Mouse (Mus musculus): ENCODE data around the gene Zar1. TPM values are rescaled to one million over a fixed set of nuclear protein-coding genes. Genes with fewer than 3 reads are reported as not detected.
"Not testable (repeated sequence)": the region's sequence is repeated elsewhere in the genome, so short reads cannot be mapped to it uniquely, and the experiment has no call there.

The Zar1 gene
- polyA plus RNA-seq (2016; fragmentation: Nextera tagmentation; extraction: Ambion mirVana), result 1.1 and 1.8 TPM in 2 replicates

DNA sequence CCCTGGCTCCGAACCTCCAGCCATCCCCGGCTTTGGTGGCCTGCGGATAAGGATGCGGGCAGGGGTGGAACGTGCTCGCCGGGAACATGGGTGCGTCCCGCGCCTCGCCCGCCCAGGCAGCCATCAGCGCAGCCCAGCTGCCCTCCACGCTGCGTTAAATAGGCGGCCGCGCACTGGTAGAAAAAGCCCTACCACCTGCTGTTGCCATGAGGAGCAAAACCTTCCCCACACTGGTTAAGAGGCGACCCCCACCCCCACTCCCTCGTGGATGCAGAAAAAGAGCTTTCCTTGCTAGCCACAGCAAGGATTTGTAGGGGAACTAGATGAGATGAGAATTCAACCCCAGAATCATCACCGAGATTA, at the start of gene Zar1:
Gene Zar1, minus strand, starts transcription at position 285 of the 363 bp plus-strand sequence.
- 9% methylated on average over 19 of the region's 21 CpGs for WGBS
- H3K27ac ChIP-seq, result not testable (repeated sequence)

DNA sequence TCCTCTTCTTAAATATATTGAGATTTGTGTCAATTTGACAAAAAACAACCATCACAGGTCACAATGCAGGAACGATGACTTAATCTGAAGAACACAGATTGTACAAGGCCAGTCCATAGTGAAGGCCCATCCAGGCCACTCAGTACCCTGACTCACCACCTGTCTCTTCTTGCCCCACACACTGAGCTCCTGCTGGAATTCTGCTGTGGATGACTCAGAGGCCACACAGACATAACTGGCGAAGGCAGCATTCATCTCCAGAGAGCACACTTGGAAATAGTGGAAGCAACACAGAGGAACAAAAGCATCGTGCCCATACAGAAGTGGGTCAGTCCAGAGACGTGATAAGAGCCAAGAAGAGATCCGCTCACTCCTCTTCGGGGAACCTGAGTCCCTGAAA, 49.0 kb upstream of the Zar1 start:
- H3K9ac ChIP-seq, result no peak overlapping the region
- H3K9me3 ChIP-seq, result no peaks in the 10 kb centered on the region
- H3K4me1 ChIP-seq, result no peaks in the 10 kb centered on the region
- no peak overlapping the region for H3K27ac ChIP-seq
- H3K4me2 ChIP-seq, result no peak overlapping the region
- WGBS, result 89% methylated on average over 6 of the region's 6 CpGs
- H3K4me3 ChIP-seq (replicated peaks), result no peak overlapping the region
- H3K27me3 ChIP-seq, result no peaks in the 10 kb centered on the region
- ATAC-seq (ENCODE audit: low FRiP score), result no peak
- no peaks in the 10 kb centered on the region for H3K36me3 ChIP-seq (replicated peaks)

More for the DNA sequence above, at the start of gene Zar1:
- not testable (repeated sequence) for H3K4me1 ChIP-seq; H3K36me3 ChIP-seq (replicated peaks); H3K9me3 ChIP-seq
- peak; percentile 67 for ATAC-seq (ENCODE audit: low FRiP score)
- Histone ChIP-seq H3K4me2 (peak within 1 kb of the TSS; percentile 73), H3K9ac (peak within 1 kb of the TSS; percentile 61), H3K27me3 (peaks cover 29% of the 10 kb centered on the region), H3K4me3 (replicated peaks) (peak within 1 kb of the TSS; percentile 45)

DNA sequence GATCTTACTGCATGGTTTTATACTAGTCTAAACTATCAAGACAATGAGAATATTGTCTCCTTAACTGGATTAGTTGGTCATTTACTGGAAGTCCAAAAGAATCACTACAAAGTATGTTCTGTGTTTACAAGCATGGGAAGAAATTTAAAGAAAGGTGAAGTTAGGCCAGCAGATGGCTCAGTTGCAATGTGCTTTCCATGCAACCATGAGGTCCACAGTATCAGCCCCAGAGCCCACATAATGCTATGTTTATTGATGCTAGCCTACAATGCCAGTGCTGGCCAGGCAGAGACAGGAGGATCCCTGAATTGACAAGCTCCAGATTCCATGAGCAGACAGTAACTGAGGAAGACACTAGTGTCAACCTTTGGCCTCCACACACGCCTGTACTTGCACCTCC, 40.0 kb upstream of the Zar1 start:
- no peaks in the 10 kb centered on the region for H3K4me1 ChIP-seq
- WGBS, result 82% methylated on average over 1 of the region's 1 CpGs
- H3K4me3 ChIP-seq (replicated peaks), result no peak overlapping the region
- ATAC-seq (ENCODE audit: low FRiP score), result no peak
- H3K36me3 ChIP-seq (replicated peaks), result no peaks in the 10 kb centered on the region
- no peaks in the 10 kb centered on the region for H3K9me3 ChIP-seq
- H3K27me3 ChIP-seq, result no peaks in the 10 kb centered on the region
- H3K9ac ChIP-seq, result no peak overlapping the region
- no peak overlapping the region for H3K4me2 ChIP-seq
- H3K27ac ChIP-seq, result no peak overlapping the region

DNA sequence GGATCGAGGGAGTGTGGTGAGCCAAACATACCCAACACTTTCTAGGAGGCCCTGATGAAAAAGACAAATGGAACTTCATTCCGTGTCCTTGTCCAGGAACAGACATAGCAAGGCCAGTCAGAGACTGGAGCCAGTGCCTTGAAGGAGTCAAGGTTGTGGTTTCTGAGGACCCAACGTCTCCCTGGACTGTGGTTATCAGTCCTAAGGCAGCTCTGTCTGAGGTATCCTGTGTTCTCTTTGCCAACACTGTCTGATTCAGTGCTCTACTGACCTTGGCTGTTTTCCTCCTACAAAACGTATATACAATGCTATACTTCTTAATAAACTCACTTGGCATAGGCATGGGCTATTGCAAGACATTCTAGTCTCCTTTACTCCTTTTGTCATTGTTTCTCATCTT, 36.4 kb upstream of the Zar1 start:
- Histone ChIP-seq H3K4me1 (no peaks in the 10 kb centered on the region), H3K36me3 (replicated peaks) (no peaks in the 10 kb centered on the region), H3K27me3 (no peaks in the 10 kb centered on the region), H3K9me3 (no peaks in the 10 kb centered on the region), H3K27ac (no peak overlapping the region), H3K4me3 (replicated peaks) (no peak overlapping the region), H3K4me2 (no peak overlapping the region), H3K9ac (no peak overlapping the region)
- WGBS, result 85% methylated on average over 4 of the region's 4 CpGs
- no peak for ATAC-seq (ENCODE audit: low FRiP score)

DNA sequence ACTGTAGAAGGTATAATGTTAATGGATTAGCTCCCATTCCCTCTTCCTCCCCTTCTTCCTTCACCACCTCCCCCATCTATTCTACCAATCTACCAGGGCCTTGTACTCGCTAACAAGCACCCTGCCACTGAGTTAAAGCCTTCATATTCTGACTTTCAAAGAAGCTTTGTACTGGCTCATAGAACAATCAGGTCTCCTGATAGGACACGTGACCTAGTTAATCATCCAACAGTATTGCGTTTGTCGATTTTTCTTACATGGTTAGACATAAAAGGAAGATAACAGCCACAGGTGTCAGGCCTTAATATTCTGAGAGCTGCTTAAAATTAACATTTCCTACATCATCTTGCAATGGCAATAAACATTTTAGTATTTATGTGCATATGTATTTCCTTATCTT, 22.1 kb upstream of the Zar1 start:
- Histone ChIP-seq H3K9ac (no peak overlapping the region), H3K27ac (no peak overlapping the region), H3K9me3 (no peaks in the 10 kb centered on the region), H3K4me3 (replicated peaks) (no peak overlapping the region), H3K27me3 (no peaks in the 10 kb centered on the region), H3K4me2 (no peak overlapping the region), H3K4me1 (no peaks in the 10 kb centered on the region), H3K36me3 (replicated peaks) (no peaks in the 10 kb centered on the region)
- ATAC-seq (ENCODE audit: low FRiP score), result no peak
- 88% methylated on average over 4 of the region's 4 CpGs for WGBS

DNA sequence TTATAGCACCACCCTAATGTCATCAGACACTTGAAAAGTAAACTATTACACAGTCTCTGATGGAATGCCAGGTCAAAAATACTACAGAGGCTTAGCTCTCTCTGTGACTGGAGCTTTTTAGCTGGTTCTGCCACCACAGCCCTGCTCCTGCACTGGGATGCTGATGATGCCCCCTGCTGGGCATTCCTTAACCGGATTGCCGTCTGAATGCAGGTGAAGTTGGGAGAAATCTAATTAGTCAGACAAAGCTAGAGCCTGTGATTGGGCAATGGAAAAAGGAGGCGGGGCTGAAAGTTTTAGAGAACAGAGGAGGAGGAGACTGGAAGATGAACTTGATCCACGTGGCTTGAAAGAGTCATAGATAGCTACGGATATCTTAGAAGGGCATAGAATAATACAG, 20.0 kb upstream of the Zar1 start:
- H3K27ac ChIP-seq, result no peak overlapping the region
- no peaks in the 10 kb centered on the region for H3K27me3 ChIP-seq
- H3K4me2 ChIP-seq, result no peak overlapping the region
- 7% methylated on average over 5 of the region's 5 CpGs for WGBS
- H3K4me1 ChIP-seq, result no peaks in the 10 kb centered on the region
- H3K4me3 ChIP-seq (replicated peaks), result no peak overlapping the region
- no peaks in the 10 kb centered on the region for H3K9me3 ChIP-seq
- H3K36me3 ChIP-seq (replicated peaks), result no peaks in the 10 kb centered on the region
- H3K9ac ChIP-seq, result no peak overlapping the region
- ATAC-seq (ENCODE audit: low FRiP score), result peak; percentile 70; the same call in 1 of the 2 replicates

DNA sequence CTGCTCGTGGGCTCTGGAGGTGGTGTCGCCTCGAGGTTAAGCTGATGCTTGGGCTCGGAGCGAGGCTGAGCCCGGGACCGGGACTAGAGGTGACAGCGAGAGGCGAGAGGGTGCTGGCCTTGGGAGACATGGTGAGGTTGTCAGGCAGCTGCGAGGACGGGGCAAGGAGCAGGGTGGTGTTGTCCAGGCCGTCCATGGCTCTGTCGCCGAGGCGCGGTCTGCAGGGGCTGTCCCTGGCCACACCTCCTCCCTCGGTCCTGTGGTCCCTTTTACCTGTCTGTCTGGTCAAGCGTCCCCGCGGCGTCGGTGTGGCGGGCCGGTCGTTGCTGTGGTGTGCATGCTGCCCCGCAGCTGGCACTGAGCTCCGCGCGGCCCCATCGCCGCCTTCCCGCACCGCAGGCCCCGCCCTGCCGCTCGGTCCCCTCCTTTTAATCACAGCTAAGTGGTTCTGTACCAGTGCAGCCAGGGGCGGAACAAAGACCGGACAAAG, 6.2 kb upstream of the Zar1 start, which contains the start of gene Gm5868:
Gene Gm5868, minus strand, starts transcription at position 360 of the 490 bp plus-strand sequence.
- no peaks in the 10 kb centered on the region for H3K9me3 ChIP-seq
- no peak within 1 kb of the TSS for H3K27ac ChIP-seq
- WGBS, result 3% methylated on average over 38 of the region's 38 CpGs
- H3K4me1 ChIP-seq, result peaks cover 7% of the 10 kb centered on the region; the same call in 1 of the 2 replicates
- peak within 1 kb of the TSS; percentile 44 for H3K4me3 ChIP-seq (replicated peaks)
- H3K4me2 ChIP-seq, result peak within 1 kb of the TSS; percentile 65
- H3K27me3 ChIP-seq, result peaks cover 24% of the 10 kb centered on the region
- H3K36me3 ChIP-seq (replicated peaks), result no peaks in the 10 kb centered on the region
- ATAC-seq (ENCODE audit: low FRiP score), result peak; percentile 89
- peak within 1 kb of the TSS; percentile 47; the same call in 1 of the 2 replicates for H3K9ac ChIP-seq

DNA sequence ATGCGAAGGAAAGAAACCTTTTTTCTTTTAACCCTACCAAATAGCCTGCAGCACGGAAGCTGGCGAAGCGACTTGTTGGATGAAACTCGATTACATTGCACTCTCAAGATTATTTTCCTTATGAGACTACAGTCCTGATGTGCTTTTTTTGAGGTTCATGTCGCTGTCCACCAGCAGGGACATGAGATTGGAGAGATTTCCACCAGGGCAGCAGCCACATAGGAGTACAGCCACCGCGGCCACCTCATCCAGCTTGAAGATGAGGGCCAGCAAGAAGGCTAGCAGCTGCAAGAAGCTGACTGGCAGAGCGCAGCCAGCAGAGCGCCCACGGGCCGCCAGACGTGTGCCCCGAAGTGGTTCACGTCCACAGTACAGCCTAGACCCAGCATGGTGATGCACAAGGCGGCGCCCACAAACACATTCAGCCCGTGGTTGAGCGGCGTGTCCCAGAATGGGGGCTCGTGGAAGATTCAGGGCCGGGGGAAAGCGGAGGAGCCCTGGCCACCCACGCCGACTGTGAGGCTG, 5.7 kb upstream of the Zar1 start:
- peak overlapping the region; percentile 44 for H3K4me3 ChIP-seq (replicated peaks)
- H3K4me2 ChIP-seq, result peak overlapping the region; percentile 65
- peak; percentile 18; the same call in 1 of the 2 replicates for ATAC-seq (ENCODE audit: low FRiP score)
- H3K27me3 ChIP-seq, result peaks cover 27% of the 10 kb centered on the region
- peak overlapping the region; percentile 47; the same call in 1 of the 2 replicates for H3K9ac ChIP-seq
- not testable (repeated sequence) for H3K4me1 ChIP-seq; H3K27ac ChIP-seq; H3K9me3 ChIP-seq; H3K36me3 ChIP-seq (replicated peaks)
- 42% methylated on average over 25 of the region's 25 CpGs for WGBS

DNA sequence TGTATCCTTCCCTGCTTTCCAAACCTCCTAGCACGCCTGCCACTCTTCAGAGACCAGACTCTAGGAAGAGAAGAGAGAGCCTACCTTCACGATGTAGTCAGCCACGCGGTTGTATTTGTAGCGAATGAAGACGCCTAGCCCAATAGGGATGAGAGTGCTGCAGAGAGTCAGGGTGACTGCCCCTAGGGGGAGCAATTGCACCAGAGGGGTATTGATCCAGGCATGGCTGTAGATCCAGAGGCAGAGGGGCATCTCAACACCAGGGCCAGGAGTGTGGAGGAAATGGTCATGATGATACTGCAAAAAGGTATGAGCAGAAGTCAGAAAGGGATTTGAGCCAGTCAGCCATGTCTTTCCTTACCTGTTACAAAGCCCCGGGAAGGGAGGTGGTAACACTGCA, 5.1 kb upstream of the Zar1 start:
- WGBS, result 47% methylated on average over 7 of the region's 7 CpGs
- H3K27me3 ChIP-seq, result peaks cover 32% of the 10 kb centered on the region
- not testable (repeated sequence) for ATAC-seq (ENCODE audit: low FRiP score)

DNA sequence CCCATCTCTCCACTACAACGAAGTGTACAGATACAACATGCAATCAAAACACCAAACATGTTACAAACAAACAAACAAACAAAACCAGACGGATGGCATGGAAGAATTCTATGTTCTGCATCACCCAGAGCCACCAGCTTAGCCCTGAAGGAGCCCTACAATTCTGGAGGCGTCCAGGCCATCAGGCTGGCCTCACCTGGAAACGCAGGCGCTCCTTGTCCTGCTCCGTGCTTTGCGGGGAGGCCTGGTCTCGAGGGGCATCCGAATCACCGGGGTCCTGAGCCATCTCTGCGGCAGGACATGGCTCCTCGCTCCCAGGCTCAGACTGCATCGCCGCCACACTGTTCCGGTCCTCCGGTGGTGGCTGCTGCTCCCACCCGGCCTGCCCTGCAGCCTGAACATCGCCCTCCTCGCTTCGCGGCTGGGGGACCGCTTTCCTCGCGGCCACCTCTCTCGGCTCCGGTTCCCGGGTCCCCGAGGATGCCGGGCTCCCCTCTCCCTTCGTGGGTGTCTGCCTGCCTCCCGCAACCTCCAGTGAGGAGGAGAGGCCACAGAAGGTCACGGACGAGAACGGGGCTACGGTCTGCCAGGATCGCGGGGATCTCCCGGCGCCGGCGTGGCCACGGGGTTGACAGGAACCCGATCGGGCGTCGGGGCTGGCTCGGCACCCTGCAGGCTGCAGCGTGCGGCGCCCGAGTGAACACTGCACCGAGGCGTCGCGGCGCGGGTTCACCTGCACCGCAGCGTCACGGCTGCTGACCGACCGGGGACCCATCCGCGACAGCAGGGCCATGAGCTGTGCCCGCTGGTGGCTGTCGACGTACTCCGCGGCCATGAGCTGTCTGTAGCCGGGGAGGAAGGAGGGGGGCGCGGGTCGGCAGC, 725 bp downstream of the Zar1 start:
- not testable (repeated sequence) for H3K36me3 ChIP-seq (replicated peaks); H3K9me3 ChIP-seq; H3K4me1 ChIP-seq; H3K27ac ChIP-seq
- peak; percentile 83 for ATAC-seq (ENCODE audit: low FRiP score)
- H3K4me3 ChIP-seq (replicated peaks), result peak overlapping the region; percentile 45
- peak overlapping the region; percentile 73 for H3K4me2 ChIP-seq
- peaks cover 26% of the 10 kb centered on the region for H3K27me3 ChIP-seq
- H3K9ac ChIP-seq, result peak overlapping the region; percentile 61
- 6% methylated on average over 57 of the region's 73 CpGs for WGBS

More for the DNA sequence above, 5.1 kb upstream of the Zar1 start:
- H3K27ac ChIP-seq; H3K36me3 ChIP-seq (replicated peaks); H3K9me3 ChIP-seq; H3K4me3 ChIP-seq (replicated peaks); H3K4me2 ChIP-seq; H3K4me1 ChIP-seq; H3K9ac ChIP-seq: not testable (repeated sequence)

DNA sequence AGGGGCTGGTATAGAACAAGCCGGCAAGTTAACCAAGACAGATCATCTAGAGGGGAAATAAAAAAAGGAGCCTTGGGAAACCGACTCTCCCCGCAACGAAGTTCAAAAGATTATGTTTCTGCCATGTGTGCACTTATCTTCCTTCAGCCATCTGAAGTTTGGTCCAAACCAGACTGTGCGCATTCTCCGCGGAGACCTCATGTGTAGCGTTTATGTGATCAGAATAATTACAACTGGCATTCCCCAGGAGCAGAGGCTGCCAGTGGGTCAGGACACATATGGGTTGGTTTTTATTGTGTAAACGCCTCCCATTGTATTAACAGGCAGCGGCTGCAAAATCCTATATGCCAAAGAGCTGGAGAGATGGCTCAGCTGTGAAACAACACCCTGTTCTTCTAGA, 1.5 kb downstream of the Zar1 start:
- 56% methylated on average over 10 of the region's 10 CpGs for WGBS
- peaks cover 26% of the 10 kb centered on the region for H3K27me3 ChIP-seq
- H3K4me2 ChIP-seq; H3K9me3 ChIP-seq; H3K4me3 ChIP-seq (replicated peaks); H3K27ac ChIP-seq; ATAC-seq (ENCODE audit: low FRiP score); H3K36me3 ChIP-seq (replicated peaks); H3K9ac ChIP-seq; H3K4me1 ChIP-seq: not testable (repeated sequence)

DNA sequence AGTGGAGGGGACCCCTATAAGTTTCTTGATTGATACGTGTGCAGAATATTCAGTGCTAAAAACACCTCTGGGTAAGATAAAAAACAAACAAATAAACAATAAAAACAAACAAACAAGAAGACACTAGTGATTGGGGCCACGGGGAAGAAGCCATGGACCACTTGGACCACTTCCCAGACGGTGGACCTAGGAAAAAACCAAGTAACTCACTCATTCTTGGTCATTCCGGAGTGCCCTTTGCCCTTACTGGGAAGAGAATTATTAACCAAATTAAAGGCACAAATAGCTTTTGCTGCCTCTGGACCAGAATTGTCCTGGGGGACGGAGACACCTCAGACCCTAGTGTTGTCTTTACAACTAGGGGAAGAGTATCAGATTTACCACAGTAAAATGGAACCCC, 15.4 kb downstream of the Zar1 start:
- ATAC-seq (ENCODE audit: low FRiP score), result no peak
- no peaks in the 10 kb centered on the region for H3K36me3 ChIP-seq (replicated peaks)
- no peak overlapping the region for H3K27ac ChIP-seq
- WGBS, result 95% methylated on average over 5 of the region's 5 CpGs
- H3K9me3 ChIP-seq, result no peaks in the 10 kb centered on the region
- H3K4me1 ChIP-seq, result no peaks in the 10 kb centered on the region
- H3K4me3 ChIP-seq (replicated peaks), result no peak overlapping the region
- no peak overlapping the region for H3K9ac ChIP-seq
- no peak overlapping the region for H3K4me2 ChIP-seq
- H3K27me3 ChIP-seq, result no peaks in the 10 kb centered on the region
